Mouse (Mus musculus): ENCODE measurements around the gene Olfr978. TPM values are rescaled to one million over a fixed set of nuclear protein-coding genes. Genes with fewer than 3 reads are reported as not detected.
"Not testable (repeated sequence)": the region's sequence is repeated elsewhere in the genome, so short reads cannot be mapped to it uniquely, and the experiment has no call there.

Gene Olfr978
- total RNA-seq (2021): not detected
- long read RNA-seq: 0 reads

DNA sequence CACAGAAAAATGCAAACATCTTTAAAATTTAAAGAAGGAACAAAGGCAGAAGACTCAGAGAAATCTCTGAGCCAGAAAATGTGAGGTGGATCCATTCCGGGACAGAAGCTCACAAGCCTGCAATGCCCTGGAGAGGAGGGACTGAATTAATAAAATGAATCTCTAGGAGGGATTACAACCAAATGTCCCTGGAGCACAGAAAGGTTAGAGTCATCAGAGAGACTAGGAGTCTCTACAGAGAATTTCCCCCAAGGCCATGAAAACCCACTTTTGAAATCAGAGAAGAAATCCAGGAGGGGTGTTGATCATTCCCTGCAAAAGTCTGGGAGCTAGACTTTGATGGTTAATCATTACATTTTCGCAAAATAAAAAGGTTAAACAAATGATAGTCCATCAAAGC, at the start of gene Olfr978:
TSS of gene Olfr978 (plus strand) at position 301 of the 400 bp plus-strand sequence.
- no peak for DNase-seq (ENCODE audit: low spot score in 2 of 2)

DNA sequence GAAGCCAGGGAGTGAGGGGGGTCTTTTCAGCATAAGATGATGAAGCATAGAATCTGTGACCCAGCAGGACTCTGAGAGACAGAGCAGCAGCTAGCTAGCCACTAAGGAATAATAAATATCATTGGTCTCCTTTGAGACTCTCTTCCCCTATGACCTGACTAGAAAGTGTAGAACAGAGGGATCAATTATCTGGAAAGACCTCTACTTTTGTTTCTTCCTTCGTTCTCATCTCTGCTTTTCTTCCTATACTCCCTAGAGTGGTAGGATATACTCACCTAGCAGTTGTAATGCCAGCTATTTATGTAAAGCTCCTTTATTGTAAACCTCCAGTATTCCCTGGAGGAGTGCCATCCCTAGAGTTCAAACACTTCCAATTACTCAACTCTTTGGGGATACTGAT, 40.0 kb upstream of the Olfr978 start, which contains the start of gene Olfr975:
TSS of gene Olfr975 (minus strand) at position 101 of the 400 bp plus-strand sequence.
- no peak for DNase-seq (ENCODE audit: low spot score in 2 of 2)

DNA sequence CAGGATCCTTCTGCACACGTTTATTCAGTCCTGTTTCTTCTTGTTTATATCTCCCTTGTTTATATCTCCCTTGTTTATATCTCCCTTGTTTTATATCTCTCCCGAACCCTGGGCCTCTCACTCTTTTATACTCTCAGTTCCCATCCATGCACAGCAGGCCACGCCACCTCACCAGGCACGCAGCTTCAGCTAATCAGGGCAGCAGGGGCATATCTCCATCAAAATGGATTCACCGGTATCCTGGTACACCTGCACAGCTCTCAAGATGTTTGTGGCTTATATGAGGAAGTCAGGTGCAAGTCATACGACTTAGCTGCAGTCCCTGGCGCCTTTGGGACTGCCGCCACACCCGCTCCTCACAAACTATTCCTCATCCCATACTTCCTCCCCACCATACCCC, 30.9 kb upstream of the Olfr978 start, which contains the start of gene Olfr976:
TSS of gene Olfr976 (minus strand) at position 101 of the 400 bp plus-strand sequence.
- not testable (repeated sequence) for DNase-seq (ENCODE audit: low spot score in 2 of 2)

GRCm38 (mm10) chr9:39976581-39977145, 15.2 kb upstream of the Olfr978 start:
- not testable (repeated sequence) for DNase-seq (ENCODE audit: low spot score in 2 of 2)

DNA sequence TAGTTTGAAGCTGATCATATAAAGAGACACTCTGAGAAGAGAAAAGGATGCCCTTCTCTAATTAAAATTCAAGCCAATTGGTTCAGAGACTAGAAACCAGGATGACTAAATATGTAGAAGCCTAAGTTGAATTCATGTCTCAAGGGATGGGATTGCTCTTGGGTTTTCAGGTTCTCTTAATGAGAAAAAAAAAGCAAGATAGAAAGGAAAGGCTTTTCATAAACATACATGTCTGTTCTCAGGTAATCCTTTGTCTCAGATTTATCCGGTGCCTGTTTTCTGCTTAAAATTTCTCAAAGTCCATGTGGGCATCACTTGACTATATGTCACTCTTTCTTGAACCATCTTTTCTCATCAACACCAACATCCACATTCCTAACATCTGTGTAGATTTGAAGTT, 11.5 kb downstream of the Olfr978 start, which contains the start of gene Olfr979:
TSS of gene Olfr979 (minus strand) at position 101 of the 400 bp plus-strand sequence.
- no peak for DNase-seq (ENCODE audit: low spot score in 2 of 2)

DNA sequence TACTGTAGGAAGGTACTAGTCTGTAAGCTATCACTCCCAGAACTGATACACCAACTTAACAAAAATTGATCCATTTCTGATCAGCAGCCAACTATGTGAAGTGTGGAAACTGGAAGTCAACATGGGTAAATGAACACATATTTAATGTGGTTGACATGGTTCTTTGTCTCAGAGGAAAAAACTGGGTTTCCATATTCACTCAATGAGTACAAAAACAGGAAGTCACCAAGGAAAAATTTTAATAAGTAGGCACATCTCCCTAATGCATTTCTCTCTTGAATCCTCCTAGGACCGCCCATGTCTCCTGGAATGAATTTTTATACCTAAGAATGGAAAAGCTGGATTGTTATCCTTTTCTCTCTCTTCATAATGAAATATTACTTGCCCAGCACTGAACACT, 17.6 kb downstream of the Olfr978 start, which contains the start of gene Olfr980:
TSS of gene Olfr980 (minus strand) at position 101 of the 400 bp plus-strand sequence.
- no peak for DNase-seq (ENCODE audit: low spot score in 2 of 2)

GRCm38 (mm10) chr9:40021164-40021563, 29.3 kb downstream of the Olfr978 start, which contains the start of gene Olfr981:
Gene Olfr981, plus strand, starts transcription at chr9:40021464.
- no peak for DNase-seq (ENCODE audit: low spot score in 2 of 2)

Other genes starting within 250 kb of the Olfr978 start
- gene Olfr967, start 245.9 kb upstream of the Olfr978 start, total RNA-seq (2021): not detected
- not detected for gene Olfr968, start 208.9 kb upstream of the Olfr978 start, total RNA-seq (2021)
- gene Olfr969, start 201.2 kb upstream of the Olfr978 start, total RNA-seq (2021): not detected
- not detected for gene Olfr970, start 183.3 kb upstream of the Olfr978 start, total RNA-seq (2021)
- not detected for gene Olfr971, start 155.2 kb upstream of the Olfr978 start, total RNA-seq (2021)
- gene Olfr972, start 125.7 kb upstream of the Olfr978 start, total RNA-seq (2021): not detected
- not detected for gene Olfr229, start 84.8 kb upstream of the Olfr978 start, total RNA-seq (2021)
- not detected for gene Olfr974, start 54.6 kb upstream of the Olfr978 start, total RNA-seq (2021)
- gene Olfr975, start 40.1 kb upstream of the Olfr978 start, total RNA-seq (2021): not detected
- not detected for gene Olfr976, start 31.0 kb upstream of the Olfr978 start, total RNA-seq (2021)
- not detected for gene Olfr979, start 11.4 kb downstream of the Olfr978 start, total RNA-seq (2021)
- gene Olfr980, start 17.5 kb downstream of the Olfr978 start, total RNA-seq (2021): not detected
- gene Olfr981, start 29.4 kb downstream of the Olfr978 start, total RNA-seq (2021): not detected
- gene Olfr982, start 81.7 kb downstream of the Olfr978 start, total RNA-seq (2021): not detected
- gene Olfr983, start 101.5 kb downstream of the Olfr978 start, total RNA-seq (2021): not detected
- gene Olfr984, start 122.1 kb downstream of the Olfr978 start, total RNA-seq (2021): not detected
- gene Olfr985, start 138.1 kb downstream of the Olfr978 start, total RNA-seq (2021): not detected
- gene Tmem225, start 156.0 kb downstream of the Olfr978 start, total RNA-seq (2021): not detected
- under 1 TPM in 1 of 2 experiments, not detected in 1; 0.10 TPM for gene Olfr986, start 188.8 kb downstream of the Olfr978 start, total RNA-seq (2021)
- 1 to 10 TPM; 3.1 to 3.9 TPM for gene Zfp202, start 200.2 kb downstream of the Olfr978 start, total RNA-seq (2021)